Mouse (Mus musculus): ENCODE results near the gene Batf3. TPM values are rescaled to one million over a fixed set of nuclear protein-coding genes. Genes with fewer than 3 reads are reported as not detected.

Batf3 gene
- polyA plus RNA-seq, 1 experiment from 2014 or later: 2.8 TPM

- ATAC-seq (ENCODE audit: low FRiP score): no peak
- WGBS: 90% methylated on average over 4 of the region's 4 CpGs
- H3K4me2 ChIP-seq (replicated peaks): no peak overlapping the region
- H3K9ac ChIP-seq: no peak overlapping the region
- no peak overlapping the region for H3K4me3 ChIP-seq
- no peak overlapping the region for H3K27ac ChIP-seq
- H3K9me3 ChIP-seq (replicated peaks): no peaks in the 10 kb centered on the region
- H3K36me3 ChIP-seq: peaks cover 64% of the 10 kb centered on the region
- H3K27me3 ChIP-seq: no peaks in the 10 kb centered on the region
- no peaks in the 10 kb centered on the region for H3K4me1 ChIP-seq
These were observed 27.4 kb upstream of the Batf3 start for GRCm38 (mm10) chr1:191070259-191070658.

- 87% methylated on average over 6 of the region's 6 CpGs for WGBS
- no peak for ATAC-seq (ENCODE audit: low FRiP score)
- H3K4me1 ChIP-seq: no peaks in the 10 kb centered on the region
- H3K27me3 ChIP-seq: no peaks in the 10 kb centered on the region
- no peak overlapping the region for H3K9ac ChIP-seq
- no peak overlapping the region for H3K4me2 ChIP-seq (replicated peaks)
- H3K36me3 ChIP-seq: peaks cover 54% of the 10 kb centered on the region
- H3K27ac ChIP-seq: no peak overlapping the region
- H3K9me3 ChIP-seq (replicated peaks): no peaks in the 10 kb centered on the region
- no peak overlapping the region for H3K4me3 ChIP-seq
These were observed 26.0 kb upstream of the Batf3 start for GRCm38 (mm10) chr1:191071613-191072012.

GRCm38 (mm10) chr1:191072329-191072913 is 25.2 kb upstream of the Batf3 start:
- no peaks in the 10 kb centered on the region for H3K27me3 ChIP-seq

GRCm38 (mm10) chr1:191073001-191073400 is 24.6 kb upstream of the Batf3 start:
- ATAC-seq (ENCODE audit: low FRiP score): no peak
- WGBS: 84% methylated on average over 6 of the region's 6 CpGs
- no peaks in the 10 kb centered on the region for H3K4me1 ChIP-seq
- H3K27ac ChIP-seq: no peak overlapping the region
- no peak overlapping the region for H3K4me3 ChIP-seq
- H3K27me3 ChIP-seq: no peaks in the 10 kb centered on the region
- no peaks in the 10 kb centered on the region for H3K9me3 ChIP-seq (replicated peaks)
- H3K4me2 ChIP-seq (replicated peaks): no peak overlapping the region
- no peak overlapping the region for H3K9ac ChIP-seq
- H3K36me3 ChIP-seq: peaks cover 60% of the 10 kb centered on the region

More at GRCm38 (mm10) chr1:191072329-191072913, 25.2 kb upstream of the Batf3 start:
- Histone ChIP-seq H3K9ac (no peak overlapping the region), H3K36me3 (peaks cover 60% of the 10 kb centered on the region), H3K4me2 (replicated peaks) (no peak overlapping the region), H3K27ac (no peak overlapping the region), H3K4me3 (no peak overlapping the region), H3K9me3 (replicated peaks) (no peaks in the 10 kb centered on the region), H3K4me1 (no peaks in the 10 kb centered on the region)
- 94% methylated on average over 16 of the region's 16 CpGs for WGBS
- ATAC-seq (ENCODE audit: low FRiP score): no peak

GRCm38 (mm10) chr1:191073486-191073885 is 24.2 kb upstream of the Batf3 start:
- no peak for ATAC-seq (ENCODE audit: low FRiP score)
- Histone ChIP-seq H3K4me2 (replicated peaks) (no peak overlapping the region), H3K4me1 (no peaks in the 10 kb centered on the region), H3K4me3 (no peak overlapping the region), H3K27me3 (no peaks in the 10 kb centered on the region), H3K36me3 (peaks cover 60% of the 10 kb centered on the region), H3K9me3 (replicated peaks) (no peaks in the 10 kb centered on the region), H3K27ac (no peak overlapping the region), H3K9ac (no peak overlapping the region)
- 94% methylated on average over 4 of the region's 4 CpGs for WGBS

GRCm38 (mm10) chr1:191075199-191075883 is 22.3 kb upstream of the Batf3 start:
- Histone ChIP-seq H3K4me1 (no peaks in the 10 kb centered on the region), H3K27me3 (no peaks in the 10 kb centered on the region), H3K4me3 (no peak overlapping the region), H3K9ac (no peak overlapping the region), H3K4me2 (replicated peaks) (no peak overlapping the region), H3K27ac (no peak overlapping the region), H3K36me3 (peaks cover 52% of the 10 kb centered on the region), H3K9me3 (replicated peaks) (no peaks in the 10 kb centered on the region)
- WGBS: 73% methylated on average over 10 of the region's 10 CpGs
- no peak for ATAC-seq (ENCODE audit: low FRiP score)

- Histone ChIP-seq H3K9me3 (replicated peaks) (no peaks in the 10 kb centered on the region), H3K27ac (no peak overlapping the region), H3K9ac (no peak overlapping the region), H3K36me3 (peaks cover 22% of the 10 kb centered on the region), H3K4me1 (no peaks in the 10 kb centered on the region), H3K4me3 (no peak overlapping the region), H3K4me2 (replicated peaks) (no peak overlapping the region), H3K27me3 (no peaks in the 10 kb centered on the region)
- WGBS: 94% methylated on average over 8 of the region's 8 CpGs
- ATAC-seq (ENCODE audit: low FRiP score): no peak
These were observed 14.4 kb upstream of the Batf3 start for GRCm38 (mm10) chr1:191083230-191083629.

- no peak overlapping the region for H3K27ac ChIP-seq
- WGBS: 71% methylated on average over 5 of the region's 5 CpGs
- H3K4me2 ChIP-seq (replicated peaks): no peak overlapping the region
- H3K4me3 ChIP-seq: no peak overlapping the region
- no peaks in the 10 kb centered on the region for H3K4me1 ChIP-seq
- ATAC-seq (ENCODE audit: low FRiP score): no peak
- no peaks in the 10 kb centered on the region for H3K27me3 ChIP-seq
- peaks cover 18% of the 10 kb centered on the region for H3K36me3 ChIP-seq
- no peaks in the 10 kb centered on the region for H3K9me3 ChIP-seq (replicated peaks)
- H3K9ac ChIP-seq: no peak overlapping the region
These were observed 12.6 kb upstream of the Batf3 start for GRCm38 (mm10) chr1:191084951-191085559.

GRCm38 (mm10) chr1:191085597-191085996 is 12.1 kb upstream of the Batf3 start:
- no peak overlapping the region for H3K27ac ChIP-seq
- ATAC-seq (ENCODE audit: low FRiP score): no peak
- H3K9ac ChIP-seq: no peak overlapping the region
- no peaks in the 10 kb centered on the region for H3K9me3 ChIP-seq (replicated peaks)
- no peak overlapping the region for H3K4me3 ChIP-seq
- peaks cover 14% of the 10 kb centered on the region for H3K36me3 ChIP-seq
- H3K4me1 ChIP-seq: no peaks in the 10 kb centered on the region
- no peak overlapping the region for H3K4me2 ChIP-seq (replicated peaks)
- WGBS: 81% methylated on average over 12 of the region's 12 CpGs
- no peaks in the 10 kb centered on the region for H3K27me3 ChIP-seq

- no peak for ATAC-seq (ENCODE audit: low FRiP score)
- H3K4me3 ChIP-seq: no peak overlapping the region
- H3K9me3 ChIP-seq (replicated peaks): no peaks in the 10 kb centered on the region
- H3K4me2 ChIP-seq (replicated peaks): no peak overlapping the region
- no peaks in the 10 kb centered on the region for H3K4me1 ChIP-seq
- 84% methylated on average over 7 of the region's 7 CpGs for WGBS
- H3K27ac ChIP-seq: no peak overlapping the region
- no peaks in the 10 kb centered on the region for H3K27me3 ChIP-seq
- no peak overlapping the region for H3K9ac ChIP-seq
- H3K36me3 ChIP-seq: peaks cover 13% of the 10 kb centered on the region
These were observed 11.3 kb upstream of the Batf3 start for GRCm38 (mm10) chr1:191086304-191086878.

GRCm38 (mm10) chr1:191086960-191087359 is 10.7 kb upstream of the Batf3 start:
- no peaks in the 10 kb centered on the region for H3K4me1 ChIP-seq
- H3K27me3 ChIP-seq: no peaks in the 10 kb centered on the region
- H3K4me2 ChIP-seq (replicated peaks): no peak overlapping the region
- H3K36me3 ChIP-seq: peaks cover 12% of the 10 kb centered on the region
- WGBS: 82% methylated on average over 8 of the region's 8 CpGs
- no peaks in the 10 kb centered on the region for H3K9me3 ChIP-seq (replicated peaks)
- no peak for ATAC-seq (ENCODE audit: low FRiP score)
- H3K27ac ChIP-seq: no peak overlapping the region
- H3K4me3 ChIP-seq: no peak overlapping the region
- no peak overlapping the region for H3K9ac ChIP-seq

GRCm38 (mm10) chr1:191087955-191088354 is 9.7 kb upstream of the Batf3 start:
- no peaks in the 10 kb centered on the region for H3K4me1 ChIP-seq
- H3K4me2 ChIP-seq (replicated peaks): no peak overlapping the region
- no peaks in the 10 kb centered on the region for H3K9me3 ChIP-seq (replicated peaks)
- no peaks in the 10 kb centered on the region for H3K27me3 ChIP-seq
- 93% methylated on average over 5 of the region's 5 CpGs for WGBS
- H3K4me3 ChIP-seq: no peak overlapping the region
- H3K27ac ChIP-seq: no peak overlapping the region
- no peak for ATAC-seq (ENCODE audit: low FRiP score)
- H3K9ac ChIP-seq: no peak overlapping the region
- H3K36me3 ChIP-seq: 0 out of 2 replicates have a peak, but pooled peaks cover 3% of the 10 kb centered on the region
